Mouse (Mus musculus) lung, adult 2 months (tissue): ENCODE results near the gene Amy2a5.

Experiments
- CTCF ChIP-seq: fragments of 200-500 bp; IDR thresholded peaks from 2 replicates; pipeline ENCODE4 v1.5.1; 2011; ENCODE audit warnings: mild to moderate bottlenecking, low read length, control low read depth; ENCODE audit not compliant: insufficient read depth
- POLR2A ChIP-seq: fragments of 200-500 bp; IDR thresholded peaks from 2 replicates; pipeline ENCODE4 v1.6.1; 2011; ENCODE audit warnings: low read depth, mild to moderate bottlenecking, control low read depth, low read length, borderline replicate concordance; ENCODE audit errors: extremely low read depth

DNA sequence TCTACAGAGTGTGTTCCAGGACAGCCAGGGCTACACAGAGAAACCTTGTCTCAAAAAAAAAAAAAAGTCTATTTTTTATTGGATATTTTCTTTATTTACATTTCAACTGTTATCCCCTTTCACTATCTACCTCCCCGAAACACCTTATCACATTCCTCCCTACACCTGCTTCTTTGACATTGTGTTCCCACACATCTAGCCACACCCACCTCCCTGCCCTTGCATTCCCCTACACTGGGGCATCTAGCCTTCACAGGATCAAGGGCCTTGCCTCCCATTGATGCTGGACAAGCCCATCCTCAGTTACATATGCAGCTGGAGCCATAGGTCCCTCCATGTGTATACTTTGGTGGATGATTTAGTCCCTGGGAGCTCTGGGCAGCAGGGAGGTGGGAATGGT, 31.5 kb downstream of the Amy2a5 start:
- TF ChIP-seq CTCF (no peak), POLR2A (no peak)
